Mouse (Mus musculus) cerebellum, adult 11 months (tissue): Measurements from ENCODE around the gene Olfr298.

Experiments
- DNase-seq: peaks from one replicate; pipeline ENCODE4 v3.0.0; 2022

Gene Olfr298

GRCm38 (mm10) chr7:86492384-86492783 is at the start of gene Olfr298:
TSS of gene Olfr298 (minus strand) at chr7:86492484.
- DNase-seq, result no peak

DNA sequence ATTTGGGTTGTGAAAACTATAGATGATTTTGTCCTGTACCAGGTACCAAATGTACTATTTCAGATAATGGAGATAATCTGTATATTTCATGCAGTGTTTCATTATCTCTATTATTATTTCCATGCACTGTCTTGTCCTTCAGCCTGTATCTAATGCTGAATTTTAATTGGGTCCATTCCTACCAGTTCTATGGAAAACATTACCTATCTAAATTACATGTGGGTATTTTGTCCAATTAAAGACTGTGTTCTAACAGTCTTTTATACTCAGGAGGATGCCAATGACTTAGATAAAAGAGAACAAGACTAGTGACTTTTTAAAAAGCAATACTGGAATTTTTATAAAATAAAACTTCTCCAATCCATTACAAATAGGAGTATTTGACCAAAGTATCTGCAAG is 27.4 kb upstream of the Olfr298 start, which contains the start of gene Olfr297:
Olfr297 (plus strand) TSS at position 301 of the 400 bp plus-strand sequence.
- no peak for DNase-seq

DNA sequence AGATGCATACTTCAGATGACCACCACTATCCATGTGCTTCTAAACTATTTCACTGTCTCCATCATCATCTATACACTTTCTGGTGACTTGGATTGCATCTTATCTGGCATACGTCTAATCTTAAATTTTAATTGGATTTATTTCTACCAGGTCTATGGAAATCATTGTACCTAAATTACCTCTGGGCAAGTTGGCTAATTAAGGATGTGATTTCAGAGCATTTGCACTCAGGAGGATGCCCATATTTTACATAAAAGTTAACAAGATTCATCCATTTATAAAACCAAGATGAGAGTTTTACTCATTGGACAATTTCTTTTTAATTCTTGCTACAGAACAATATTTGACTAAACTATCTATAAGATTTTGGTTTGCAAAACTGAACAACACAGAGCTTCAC is 32.7 kb downstream of the Olfr298 start, which contains the start of gene Olfr299:
Olfr299 (plus strand) TSS at position 301 of the 400 bp plus-strand sequence.
- no peak for DNase-seq
